ENCODE assay signal across 7 mouse cellular contexts in the genomic region with DNA sequence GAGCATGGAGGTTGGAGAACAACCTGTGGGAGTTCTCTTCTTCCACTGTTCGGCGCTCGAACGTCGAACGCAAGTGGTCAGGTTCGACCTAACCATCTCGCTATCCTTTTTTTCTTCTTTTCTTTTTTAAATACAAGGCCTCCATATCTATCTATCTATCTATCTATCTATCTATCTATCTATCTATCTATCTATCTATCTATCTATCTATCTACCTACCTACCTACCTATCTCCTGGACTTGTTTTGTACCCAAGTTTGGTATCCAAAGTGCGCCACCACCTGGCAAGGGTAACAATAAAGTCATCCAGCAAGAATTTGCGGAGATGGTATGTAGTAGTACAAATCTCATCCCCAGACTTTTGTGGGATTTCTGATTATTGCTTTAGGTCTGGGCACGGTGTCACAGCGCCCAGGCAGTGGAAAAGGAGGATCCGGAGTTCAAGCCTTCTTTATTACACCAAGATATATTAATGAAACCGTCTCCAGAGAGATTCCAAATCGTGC. TPM values are rescaled to one million over a fixed set of nuclear protein-coding genes. Genes with fewer than 3 reads are reported as not detected.
A peak's percentile ranks its signal among the peaks of the same experiment; 100 is the strongest.
DNase-seq lines count a peak whose midpoint lies in the region; ATAC-seq and TF ChIP-seq lines count a peak whose summit lies in the region.

Gene Rpl35, minus strand, starts transcription at position 51 of the 506 bp plus-strand sequence.

- H3K9me3 ChIP-seq in ES-Bruce4 (replicated peaks; ENCODE audit: control insufficient read depth, insufficient read depth, low read length, poor library complexity, severe bottlenecking): no peaks in the 10 kb centered on the region
- no peaks in the 10 kb centered on the region for H3K9me3 ChIP-seq in forebrain, embryonic 14.5 days (replicated peaks; ENCODE audit: control insufficient read depth, low read length)
- H3K9me3 ChIP-seq in hindbrain, embryonic 11.5 days (ENCODE audit: control insufficient read depth, low read length): no peaks in the 10 kb centered on the region
- H3K9me3 ChIP-seq in megakaryocyte, embryonic 14.5 days: no peaks in the 10 kb centered on the region
- no peaks in the 10 kb centered on the region for H3K9me3 ChIP-seq in stomach, embryonic 16.5 days (replicated peaks; ENCODE audit: control insufficient read depth, low read length)

- intact Hi-C loops in left cerebral cortex, postnatal 10 days (cut with DNase I): no loop called here

- H3K4me1 ChIP-seq in ES-Bruce4 (ENCODE audit: control insufficient read depth, insufficient read depth, low read length): no peaks in the 10 kb centered on the region
- peaks cover 33% of the 10 kb centered on the region for H3K4me1 ChIP-seq in forebrain, embryonic 14.5 days (ENCODE audit: control insufficient read depth, insufficient read depth, low read length)
- H3K4me1 ChIP-seq in hindbrain, embryonic 11.5 days (replicated peaks; ENCODE audit: control insufficient read depth, insufficient read depth, low read length): peaks cover 13% of the 10 kb centered on the region
- peaks cover 72% of the 10 kb centered on the region for H3K4me1 ChIP-seq in megakaryocyte, embryonic 14.5 days
- H3K4me1 ChIP-seq in stomach, embryonic 16.5 days (ENCODE audit: control insufficient read depth, insufficient read depth, low read length): peaks cover 38% of the 10 kb centered on the region

- peak within 1 kb of the TSS; percentile 71 for H3K9ac ChIP-seq in ES-Bruce4 (ENCODE audit: low read depth, poor library complexity, severe bottlenecking)
- H3K9ac ChIP-seq in forebrain, embryonic 14.5 days (ENCODE audit: low read length): peak within 1 kb of the TSS; percentile 88
- H3K9ac ChIP-seq in hindbrain, embryonic 11.5 days (ENCODE audit: low read depth, low read length): peak within 1 kb of the TSS; percentile 91
- H3K9ac ChIP-seq in stomach, embryonic 16.5 days (ENCODE audit: low read length): peak within 1 kb of the TSS; percentile 85

- 14% methylated on average over 15 of the region's 15 CpGs for WGBS in forebrain, embryonic 14.5 days
- 11% methylated on average over 15 of the region's 15 CpGs for WGBS in hindbrain, embryonic 11.5 days
- WGBS in stomach, embryonic 16.5 days: 11% methylated on average over 15 of the region's 15 CpGs

- no peak for TF ChIP-seq POLR2A in ES-Bruce4 (IDR thresholded peaks at IDR 0.05; ENCODE audit: insufficient read depth, low read length)

- TF ChIP-seq EP300 in ES-Bruce4 (IDR thresholded peaks at IDR 0.05; ENCODE audit: insufficient read depth, low read depth, low read length): no peak

- H3K27me3 ChIP-seq in ES-Bruce4 (ENCODE audit: control insufficient read depth, insufficient read depth, low read length, poor library complexity, severe bottlenecking): no peaks in the 10 kb centered on the region
- no peaks in the 10 kb centered on the region for H3K27me3 ChIP-seq in forebrain, embryonic 14.5 days (replicated peaks; ENCODE audit: control insufficient read depth, insufficient read depth, low read length)
- H3K27me3 ChIP-seq in hindbrain, embryonic 11.5 days (ENCODE audit: control insufficient read depth, insufficient read depth, low read length): no peaks in the 10 kb centered on the region
- no peaks in the 10 kb centered on the region for H3K27me3 ChIP-seq in megakaryocyte, embryonic 14.5 days (replicated peaks)
- no peaks in the 10 kb centered on the region for H3K27me3 ChIP-seq in stomach, embryonic 16.5 days (ENCODE audit: control insufficient read depth, insufficient read depth, low read length)

- TF ChIP-seq CTCF in ES-Bruce4 (IDR thresholded peaks at IDR 0.05; ENCODE audit: low read depth, low read length): peak; percentile 1

- peak within 1 kb of the TSS; percentile 92 for H3K4me3 ChIP-seq in ES-Bruce4 (ENCODE audit: low read depth, low read length)
- H3K4me3 ChIP-seq in forebrain, embryonic 14.5 days (ENCODE audit: low read depth, low read length): peak within 1 kb of the TSS; percentile 71
- peak within 1 kb of the TSS; percentile 83 for H3K4me3 ChIP-seq in hindbrain, embryonic 11.5 days (ENCODE audit: low read depth, low read length)
- H3K4me3 ChIP-seq in megakaryocyte, embryonic 14.5 days (replicated peaks): peak within 1 kb of the TSS; percentile 93
- H3K4me3 ChIP-seq in stomach, embryonic 16.5 days (replicated peaks; ENCODE audit: low read length): peak within 1 kb of the TSS; percentile 84

- no peak for ATAC-seq in forebrain, embryonic 14.5 days
- ATAC-seq in hindbrain, embryonic 11.5 days (ENCODE audit: low FRiP score): no peak
- no peak for ATAC-seq in stomach, embryonic 16.5 days (ENCODE audit: insufficient read depth, low FRiP score)

- DNase-seq in adrenal gland, postnatal 10 days: peak; percentile 76
- no peak for DNase-seq in forebrain, embryonic 14.5 days (ENCODE audit: low spot score)
- peak; percentile 49 for DNase-seq in hindbrain, embryonic 11.5 days (ENCODE audit: low spot score)
- DNase-seq in left cerebral cortex, postnatal 10 days (ENCODE audit: extremely low spot score in 1 of 2, low spot score in 2 of 2): peak in 1 of 2 experiments; percentile 55

- peak within 1 kb of the TSS; percentile 35 for H3K27ac ChIP-seq in ES-Bruce4 (ENCODE audit: insufficient read depth, low read length)
- H3K27ac ChIP-seq in forebrain, embryonic 14.5 days (ENCODE audit: low read depth, low read length): peak within 1 kb of the TSS; percentile 81
- H3K27ac ChIP-seq in hindbrain, embryonic 11.5 days (ENCODE audit: low read depth, low read length): peak within 1 kb of the TSS; percentile 73
- H3K27ac ChIP-seq in stomach, embryonic 16.5 days (ENCODE audit: low read length): peak within 1 kb of the TSS; percentile 74

- peaks cover 38% of the 10 kb centered on the region for H3K36me3 ChIP-seq in ES-Bruce4 (ENCODE audit: control insufficient read depth, insufficient read depth, low read length, poor library complexity, severe bottlenecking)
- peaks cover 32% of the 10 kb centered on the region for H3K36me3 ChIP-seq in forebrain, embryonic 14.5 days (ENCODE audit: control insufficient read depth, insufficient read depth, low read length)
- peaks cover 15% of the 10 kb centered on the region for H3K36me3 ChIP-seq in hindbrain, embryonic 11.5 days (ENCODE audit: control insufficient read depth, insufficient read depth, low read length)
- H3K36me3 ChIP-seq in megakaryocyte, embryonic 14.5 days (replicated peaks; ENCODE audit: low read length): peaks cover 39% of the 10 kb centered on the region
- peaks cover 19% of the 10 kb centered on the region; the same call in 1 of the 2 replicates for H3K36me3 ChIP-seq in stomach, embryonic 16.5 days (ENCODE audit: control insufficient read depth, insufficient read depth, low read length)

- H3K4me2 ChIP-seq in forebrain, embryonic 14.5 days (ENCODE audit: low read length): peak within 1 kb of the TSS; percentile 94
- peak within 1 kb of the TSS; percentile 91 for H3K4me2 ChIP-seq in hindbrain, embryonic 11.5 days (replicated peaks; ENCODE audit: low read depth, low read length)
- H3K4me2 ChIP-seq in stomach, embryonic 16.5 days (ENCODE audit: low read depth, low read length): peak within 1 kb of the TSS; percentile 96

RNA-seq across cellular contexts. Expression of gene Rpl35, which starts in this region (rescaled TPM):
- polyA plus RNA-seq in ES-Bruce4 (2011; ENCODE audit: insufficient read depth, insufficient read length, low read depth, missing spikeins): 289 and 317 TPM in 2 replicates
- 100 to 1,000 TPM; 511 to 525 TPM for total RNA-seq in adrenal gland, postnatal 10 days (2021)
- polyA plus RNA-seq in forebrain, embryonic 14.5 days (2014; fragmentation: Nextera tagmentation; extraction: Ambion mirVana): 779 and 875 TPM in 2 replicates
- 988 and 1,016 TPM in 2 replicates for polyA plus RNA-seq in hindbrain, embryonic 11.5 days (2014; fragmentation: Nextera tagmentation; extraction: Ambion mirVana)
- total RNA-seq in left cerebral cortex, postnatal 10 days (2021): 100 to 1,000 TPM; 326 to 336 TPM
- polyA plus RNA-seq in megakaryocyte, embryonic 14.5 days (2012; ENCODE audit: insufficient read depth, low replicate concordance): 34.1 and 180 TPM in 2 replicates
- polyA plus RNA-seq in stomach, embryonic 16.5 days (2015; fragmentation: Nextera tagmentation; extraction: Ambion mirVana): 789 and 1,020 TPM in 2 replicates
